Mouse (Mus musculus) gastrocnemius, postnatal 36 days (tissue): ENCODE results near the gene Gm5797. TPM values are rescaled to one million over a fixed set of nuclear protein-coding genes. Genes with fewer than 3 reads are reported as not detected.
"Not testable (repeated sequence)": the region's sequence is repeated elsewhere in the genome, so short reads cannot be mapped to it uniquely, and the experiment has no call there.

Experiments
- DNase-seq, 2 experiments: peaks; one replicate each; pipeline ENCODE4 v3.0.0; 2022
- intact Hi-C: fragments of 180-260 bp; cut with DNase I; formaldehyde crosslinking; loops from one replicate; pipeline ENCODE4 v1.15.1; 2025
- long read RNA-seq, 2 experiments: library from polyadenylated mRNA; stranded (forward); transcript quantifications; one replicate each; pipeline ENCODE4 v2.0.0; 2021
- total RNA-seq, 2 experiments: library from RNA; stranded (reverse); gene quantifications; 2 replicates each; pipeline ENCODE4 v1.2.3; 2021

Gm5797 gene
- total RNA-seq: not detected
- long read RNA-seq, experiment 1: 0 reads
- long read RNA-seq, experiment 2: 0 reads

- intact Hi-C loops, DNase-seq: not testable (repeated sequence)
Measured at GRCm38 (mm10) chr14:7332295-7332694, at the start of gene Gm5797. Gene Gm5797, minus strand, starts transcription at chr14:7332395.

GRCm38 (mm10) chr14:7365034-7365433 lies 32.8 kb upstream of the Gm5797 start, which contains the start of gene Gm8374:
Gene Gm8374, minus strand, starts transcription at chr14:7365134.
- intact Hi-C loops, DNase-seq: not testable (repeated sequence)

GRCm38 (mm10) chr14:7315093-7315492 lies 17.1 kb downstream of the Gm5797 start:
- DNase-seq: not testable (repeated sequence)

GRCm38 (mm10) chr14:7314661-7315060 lies 17.5 kb downstream of the Gm5797 start, which contains the start of gene Gm3739:
Gene Gm3739, minus strand, starts transcription at chr14:7315049.
- peak in 1 of 2 experiments; percentile 9 for DNase-seq
- intact Hi-C loops: not testable (repeated sequence)

More at GRCm38 (mm10) chr14:7315093-7315492, 17.1 kb downstream of the Gm5797 start:
- intact Hi-C loops: not testable (repeated sequence)

Other genes with a start within 250 kb of the Gm5797 start
- gene Gm3696, start 231.8 kb downstream of the Gm5797 start, total RNA-seq: not detected
- gene Gm6676, start 207.0 kb downstream of the Gm5797 start, total RNA-seq: not detected
- not detected for gene Gm3512, start 157.9 kb downstream of the Gm5797 start, total RNA-seq
- not detected for gene Gm16434, start 137.9 kb downstream of the Gm5797 start, total RNA-seq
- gene Gm3727, start 67.7 kb downstream of the Gm5797 start, total RNA-seq: not detected
- not detected for gene Gm3739, start 17.3 kb downstream of the Gm5797 start, total RNA-seq
- gene Gm8374, start 32.7 kb upstream of the Gm5797 start, total RNA-seq: not detected
- gene Gm3755, start 118.5 kb upstream of the Gm5797 start, total RNA-seq: not detected
- gene Gm3752, start 151.4 kb upstream of the Gm5797 start, total RNA-seq: not detected
- under 1 TPM; 0.30 to 0.61 TPM for gene Gm3558, start 236.2 kb upstream of the Gm5797 start, total RNA-seq